Mouse (Mus musculus) liver (tissue): ENCODE data around the gene Chka.
A peak's percentile ranks its signal among the peaks of the same experiment; 100 is the strongest.

Experiments
- DNase-seq: peaks from one replicate; pipeline ENCODE4 v3.0.0-alpha.2; 2020; ENCODE audit warnings: mixed read lengths

Chka gene

DNA sequence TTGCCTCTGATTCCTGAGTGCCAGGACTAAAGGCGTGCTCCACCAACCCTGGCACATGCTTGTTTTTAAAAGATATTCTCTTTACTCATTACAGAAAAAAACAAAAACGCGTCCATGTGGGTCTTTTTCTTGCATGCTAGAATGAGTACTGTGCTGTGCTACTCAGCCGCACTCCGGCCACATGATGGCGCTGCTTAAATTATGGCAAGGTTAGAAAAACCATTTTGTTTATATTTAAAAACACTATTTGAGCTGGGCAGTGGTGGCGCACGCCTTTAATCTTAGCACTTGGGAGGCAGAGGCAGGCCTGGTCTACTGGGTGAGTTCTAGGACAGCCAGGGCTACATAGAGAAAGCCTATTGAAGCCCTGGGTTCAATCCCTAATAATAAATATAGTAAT is 38.6 kb downstream of the Chka start:
- DNase-seq: no peak

DNA sequence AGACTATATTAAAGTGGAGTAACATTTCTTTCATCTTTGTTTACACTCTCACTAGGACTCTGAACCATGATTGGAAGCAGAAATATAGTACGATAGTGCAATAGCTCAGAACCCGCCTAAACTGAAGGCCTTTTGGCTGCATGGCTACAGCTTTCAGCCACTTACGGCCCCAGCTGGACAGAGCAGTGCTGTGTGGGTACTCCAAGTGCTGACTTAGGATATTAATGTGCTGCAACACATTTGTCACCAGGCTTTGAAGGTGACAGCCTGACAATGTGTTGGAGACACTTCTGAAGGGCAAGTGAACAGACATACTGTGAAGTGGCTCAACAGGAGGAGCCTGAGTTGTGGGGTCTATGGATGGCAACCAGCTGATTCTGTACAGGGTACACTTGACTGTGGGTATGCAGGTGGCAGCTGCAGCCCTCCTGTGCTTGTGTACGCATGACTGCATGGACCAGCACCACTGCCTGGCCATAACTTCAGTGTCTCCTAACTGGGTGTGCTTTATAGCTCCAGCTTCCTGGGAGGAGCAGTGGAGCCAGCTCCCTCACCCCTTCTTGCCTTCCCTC is 42.1 kb downstream of the Chka start:
- no peak for DNase-seq

DNA sequence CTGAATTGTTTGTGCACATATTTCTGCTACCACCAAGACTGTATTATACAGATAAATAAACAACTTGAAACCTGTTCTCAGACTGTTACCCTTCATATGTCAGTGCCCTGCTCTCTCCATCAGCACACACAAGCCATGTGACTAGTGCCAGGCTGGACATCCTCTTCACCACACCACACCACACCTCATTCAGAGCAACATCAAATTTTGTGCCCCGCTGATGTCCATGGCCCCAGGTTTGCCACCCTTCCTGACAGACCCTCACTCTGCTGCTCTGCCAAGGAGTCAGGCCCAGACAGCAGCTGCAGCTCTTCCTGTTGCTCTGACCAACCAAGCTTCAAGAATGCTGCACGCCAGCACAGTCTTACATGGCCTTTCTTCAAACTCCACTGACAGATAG is 42.7 kb downstream of the Chka start:
- no peak for DNase-seq

DNA sequence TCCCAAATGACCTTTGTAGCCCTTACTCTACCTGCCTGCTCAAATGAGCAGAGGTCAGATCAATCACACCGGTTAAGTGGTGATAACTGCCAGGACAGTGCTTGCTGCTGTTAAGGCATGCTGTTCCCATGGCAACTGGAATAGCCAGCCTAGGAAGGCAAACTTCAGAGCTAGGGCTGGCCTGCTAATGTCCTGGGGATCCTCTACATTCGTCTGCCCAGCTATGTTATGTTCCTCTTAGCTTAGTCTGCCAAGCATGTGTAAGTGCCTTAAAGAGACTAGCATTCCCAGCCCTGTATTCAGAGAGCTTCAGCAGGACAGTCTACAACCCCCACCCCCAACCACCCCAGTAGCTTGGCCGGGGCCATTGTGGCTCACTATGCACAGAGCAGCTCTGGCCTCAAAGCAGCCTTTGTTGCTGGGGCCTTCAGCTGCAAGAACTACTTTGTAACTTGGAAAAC is 43.6 kb downstream of the Chka start:
- DNase-seq: no peak

DNA sequence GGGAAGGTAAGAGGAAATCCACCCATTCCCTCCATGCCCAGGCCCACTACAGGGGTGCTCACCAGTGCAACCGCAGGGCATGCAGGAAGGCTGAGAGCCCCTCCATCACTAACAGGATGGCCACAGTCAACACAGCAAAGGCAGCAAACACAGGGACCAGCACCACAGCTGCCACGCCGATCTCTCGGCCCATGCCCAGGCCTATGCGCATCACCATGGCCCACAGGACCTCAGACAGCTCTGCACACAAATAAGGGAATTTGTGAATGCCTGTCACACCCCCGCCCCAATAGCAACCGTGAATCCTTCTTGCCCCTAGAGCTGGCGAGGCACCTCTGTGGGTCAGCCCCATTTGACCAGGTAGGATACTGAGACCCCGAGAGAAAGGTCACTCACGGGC is 44.6 kb downstream of the Chka start:
- DNase-seq: no peak

DNA sequence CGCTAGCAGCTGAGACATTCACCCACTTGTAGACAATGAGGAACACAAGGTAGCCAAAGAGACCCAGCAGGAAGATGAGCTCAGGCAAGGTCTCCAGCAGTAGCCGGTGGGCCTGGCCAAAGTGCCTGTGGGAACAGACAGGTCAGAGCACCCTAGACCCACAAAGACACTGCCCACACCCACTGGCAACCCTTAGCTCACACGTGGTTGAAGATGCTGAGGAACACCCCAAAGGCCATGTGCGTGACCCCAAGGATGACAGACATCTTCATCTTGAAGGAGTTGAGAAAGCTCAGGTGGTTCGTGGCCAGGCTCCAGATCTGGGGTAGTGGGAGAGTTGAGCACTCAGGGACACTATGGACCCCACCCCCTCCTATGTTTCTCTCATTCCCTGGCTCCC is 46.0 kb downstream of the Chka start:
- no peak for DNase-seq

DNA sequence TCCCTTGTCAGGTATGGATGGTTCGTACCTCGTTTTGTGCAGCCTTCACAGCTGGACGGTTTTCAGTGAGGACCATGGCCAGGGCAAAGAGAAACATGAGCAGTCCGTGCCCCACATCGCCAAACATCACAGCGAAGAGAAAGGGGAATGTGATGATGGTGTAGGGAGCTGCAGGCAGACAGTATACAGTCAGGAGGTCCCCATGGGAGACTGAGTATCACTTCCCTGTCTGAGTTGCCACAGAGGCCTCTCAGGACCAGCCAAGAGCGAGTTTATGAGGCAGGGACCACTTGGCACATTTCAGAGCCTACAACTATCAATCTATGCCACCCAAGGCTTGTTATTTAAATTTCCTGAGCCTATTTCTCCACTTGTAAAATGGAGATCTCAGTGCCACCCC is 47.4 kb downstream of the Chka start:
- DNase-seq: no peak

DNA sequence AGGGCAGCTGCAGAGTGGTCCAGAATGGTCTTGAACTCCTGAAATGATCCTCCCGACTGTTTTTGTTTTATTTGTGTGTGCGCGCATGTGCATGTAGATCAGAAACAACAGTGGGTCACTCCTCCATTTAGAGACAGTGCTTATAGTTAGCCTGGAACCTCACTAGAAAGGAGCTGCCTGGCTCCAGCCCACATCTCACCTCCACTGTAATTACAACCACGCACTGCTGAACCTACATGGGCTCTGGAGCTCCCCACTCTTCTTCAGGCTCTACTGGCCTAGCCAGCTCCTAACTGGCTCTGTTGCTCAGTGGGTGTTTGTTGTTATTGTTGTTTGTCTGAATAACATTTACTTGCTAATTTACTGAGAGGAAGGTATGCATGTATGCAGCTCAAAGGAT is 48.0 kb downstream of the Chka start:
- no peak for DNase-seq

DNA sequence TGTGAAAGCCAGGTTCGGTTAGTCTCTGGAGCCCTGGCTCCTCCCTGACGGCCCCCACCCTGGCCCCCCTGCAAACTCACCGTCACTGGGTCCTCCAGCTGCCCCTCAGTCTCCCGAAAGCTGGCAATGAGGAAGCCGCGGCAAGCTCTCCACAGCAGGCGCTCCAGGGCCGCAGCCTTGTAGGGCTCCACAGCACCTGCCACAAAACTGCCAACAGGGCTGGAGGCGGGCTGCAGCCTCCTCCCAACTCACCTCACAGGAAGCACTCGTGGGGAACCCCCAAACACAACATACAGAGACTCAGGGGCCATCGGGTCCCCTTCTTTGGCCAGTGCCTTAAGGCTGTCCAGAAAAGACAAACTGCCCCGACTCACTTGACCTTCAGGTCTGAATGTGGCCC is 51.4 kb downstream of the Chka start:
- DNase-seq: no peak

DNA sequence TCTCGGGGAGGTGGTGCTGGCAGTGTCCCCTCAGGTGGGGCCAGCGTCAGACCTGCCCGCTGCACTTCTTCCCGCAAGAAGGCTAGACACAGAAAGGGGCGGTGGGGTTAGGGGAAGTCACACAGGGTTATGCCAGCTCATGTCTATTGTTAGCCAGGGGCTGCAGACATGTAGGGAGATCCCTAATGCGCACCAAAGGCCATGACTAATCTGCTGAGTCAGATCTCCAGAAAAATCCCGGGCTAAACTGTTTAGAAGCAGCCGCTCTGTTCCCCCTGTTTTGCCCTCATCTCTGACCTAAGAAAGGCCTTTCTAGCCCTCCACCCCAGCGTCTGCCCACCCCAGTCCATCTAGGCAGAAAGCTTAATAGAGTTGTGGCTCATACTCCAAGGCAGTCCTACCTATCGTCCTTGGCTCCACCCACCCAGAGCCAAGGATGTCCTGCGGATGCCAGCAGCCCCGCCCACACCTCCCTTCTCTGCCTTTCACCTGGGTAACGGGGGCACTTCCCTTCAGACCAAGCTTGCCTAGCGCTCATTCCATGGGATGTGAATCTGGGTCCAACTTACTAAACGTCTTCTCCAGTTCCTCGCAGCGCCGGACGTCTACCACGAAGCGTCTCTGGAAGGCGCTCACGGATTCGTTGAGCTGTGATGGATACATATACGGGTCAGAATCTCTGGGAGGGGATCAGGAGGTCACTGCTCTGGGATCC is 52.2 kb downstream of the Chka start:
- DNase-seq: no peak

DNA sequence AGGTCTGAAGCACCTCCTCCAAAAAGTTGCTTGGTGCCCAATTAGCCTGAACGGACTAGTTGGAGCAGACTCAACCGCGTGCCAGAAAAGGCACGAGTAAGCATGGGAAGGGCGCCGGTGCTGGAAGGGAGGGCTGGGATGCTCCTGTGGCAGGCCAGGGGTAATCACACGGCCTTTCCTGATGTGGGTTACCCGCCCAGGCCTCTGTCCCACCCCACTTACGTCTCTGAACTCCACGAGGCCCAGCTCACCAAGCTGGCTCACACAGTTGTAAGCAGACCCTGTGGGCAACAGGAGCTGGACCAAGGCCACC is 52.7 kb downstream of the Chka start:
- no peak for DNase-seq

DNA sequence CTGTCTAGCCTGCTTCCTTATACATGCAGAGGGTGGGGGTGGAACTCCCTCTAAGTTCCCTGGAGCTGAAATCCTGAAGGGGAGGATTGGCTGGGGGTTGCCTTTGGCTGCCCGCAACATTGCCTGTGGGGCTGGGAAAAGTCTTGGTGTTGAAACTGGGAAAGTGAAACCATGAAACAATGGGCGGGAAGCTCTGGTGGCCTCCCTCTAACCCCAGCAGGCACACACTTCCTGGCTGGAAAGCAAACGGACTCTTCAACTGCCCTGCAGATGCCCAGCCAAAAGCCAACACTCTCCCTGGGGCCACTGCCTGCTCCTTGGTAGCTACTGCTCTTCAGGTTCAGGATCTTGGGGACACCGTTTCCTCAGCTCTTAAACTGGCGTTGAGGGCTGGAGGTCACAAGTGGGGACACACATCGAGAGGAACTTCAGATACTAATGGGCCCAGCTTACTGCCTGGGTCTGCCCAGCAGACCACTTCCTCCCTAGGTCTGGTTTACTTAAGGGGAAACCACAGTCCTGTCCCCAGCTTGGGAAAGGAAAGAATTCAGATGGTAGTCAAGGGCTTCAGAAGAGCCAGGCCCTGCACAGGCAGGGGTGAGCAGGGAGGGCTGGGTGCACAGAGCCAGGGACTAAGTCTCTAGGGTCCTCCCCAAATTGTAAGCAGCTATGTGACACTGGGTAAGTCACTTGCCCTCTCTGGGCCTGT is 53.8 kb downstream of the Chka start:
- DNase-seq: peak; percentile 36

DNA sequence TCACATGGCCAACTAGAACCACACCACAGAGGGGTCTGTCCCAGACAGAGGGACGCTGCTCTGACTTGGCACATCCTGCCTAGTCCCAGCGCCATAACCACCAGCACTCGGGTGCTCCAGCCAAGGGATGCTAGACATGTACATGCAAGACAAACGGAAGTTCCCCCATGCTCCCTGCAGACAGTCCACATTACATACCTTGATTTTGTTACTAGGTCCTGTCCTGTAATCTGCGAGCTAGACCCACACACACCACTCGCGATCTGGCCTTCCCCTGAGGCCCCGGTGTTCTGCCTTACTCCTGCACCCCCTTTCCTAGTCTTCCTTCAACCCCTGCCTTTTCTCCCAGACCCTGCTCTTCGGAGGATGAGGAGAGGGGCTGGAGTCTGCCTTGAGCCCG is 54.8 kb downstream of the Chka start:
- DNase-seq: no peak

DNA sequence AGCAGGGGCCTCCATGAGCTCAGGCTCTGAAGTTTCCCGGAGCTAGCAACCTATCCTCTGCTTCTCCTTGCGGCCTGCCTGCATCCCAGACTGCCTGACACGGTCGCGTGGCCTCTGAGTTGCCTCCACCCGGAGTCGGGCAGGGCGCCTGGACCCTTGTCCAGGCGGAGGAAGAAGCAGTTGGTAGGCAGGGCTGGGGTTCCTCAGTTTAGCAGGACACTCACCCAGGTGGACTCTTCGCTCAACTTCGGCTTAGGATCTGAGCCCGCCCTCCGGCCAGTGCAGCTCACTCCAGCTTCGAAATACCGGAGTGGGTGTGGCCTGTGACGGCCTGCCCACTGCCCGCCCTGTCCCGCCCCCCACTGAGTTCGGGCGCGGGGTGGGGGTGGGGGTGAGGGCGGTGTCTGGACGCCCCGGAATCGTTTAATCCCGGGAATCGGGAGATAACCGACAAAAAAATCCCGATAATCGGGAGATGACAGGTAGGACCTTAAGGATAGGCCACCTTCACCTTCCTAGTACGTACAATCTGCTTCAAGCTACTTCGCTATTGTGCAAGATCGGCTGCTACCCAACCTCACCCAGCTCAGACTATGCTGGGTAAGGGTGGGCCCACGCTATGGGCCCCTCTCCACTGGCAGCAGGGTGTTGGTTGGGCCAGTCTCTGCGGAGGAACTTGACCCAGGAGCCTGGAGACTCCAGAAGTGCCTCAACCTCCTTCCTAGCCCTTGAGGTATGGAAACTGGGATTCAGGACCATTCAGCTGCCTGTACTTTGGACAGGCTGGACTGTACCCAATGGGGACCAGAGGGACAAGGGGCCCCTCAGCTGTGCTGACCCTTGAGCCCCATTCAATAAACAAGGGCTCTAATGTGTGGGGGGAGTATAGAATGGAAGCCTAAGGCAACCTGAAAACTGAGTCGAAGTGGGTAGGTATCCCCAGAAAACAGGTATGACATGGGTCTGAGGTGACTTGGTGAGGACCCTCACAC is 55.5 kb downstream of the Chka start, which contains the start of gene Tcirg1:
Tcirg1 (minus strand) TSS at position 339 of the 992 bp plus-strand sequence.
- peak; percentile 89 for DNase-seq

DNA sequence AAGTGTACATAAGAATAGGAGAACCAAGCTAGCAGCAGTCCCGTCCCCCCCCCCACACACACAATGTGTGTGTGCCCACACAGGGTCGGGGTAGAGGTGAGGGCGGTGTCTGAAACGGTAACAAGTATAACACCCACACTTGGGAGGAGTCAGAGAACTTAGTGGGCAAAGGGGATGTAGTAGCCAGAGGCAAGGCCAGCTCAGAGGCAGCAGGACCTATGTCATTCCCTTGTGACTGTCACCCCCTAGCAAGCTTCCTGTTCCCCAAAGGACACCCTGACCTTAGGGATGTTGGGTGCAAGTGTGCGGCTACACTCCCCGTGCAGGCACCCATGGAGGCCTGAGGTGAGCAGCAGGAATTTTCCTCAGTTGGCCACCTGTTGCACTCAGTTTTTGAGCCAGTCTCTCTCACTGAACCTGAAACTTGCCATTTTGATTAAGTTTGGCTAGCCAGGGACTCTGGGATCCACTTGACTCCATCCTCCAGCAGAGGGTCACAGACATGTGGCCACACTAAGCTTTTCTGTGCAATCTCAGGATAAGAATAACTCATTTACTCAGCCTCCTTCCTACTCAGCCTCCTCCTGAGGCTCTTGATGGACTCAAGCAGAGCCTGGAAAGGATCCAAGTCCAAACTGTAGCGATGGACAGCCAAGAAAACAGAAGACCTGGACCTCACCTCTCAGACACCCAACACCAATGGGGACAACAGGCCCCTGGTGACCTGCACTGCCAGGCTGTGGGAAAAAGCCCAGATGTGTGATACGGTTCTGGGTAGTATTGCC is 56.5 kb downstream of the Chka start:
- DNase-seq: no peak

DNA sequence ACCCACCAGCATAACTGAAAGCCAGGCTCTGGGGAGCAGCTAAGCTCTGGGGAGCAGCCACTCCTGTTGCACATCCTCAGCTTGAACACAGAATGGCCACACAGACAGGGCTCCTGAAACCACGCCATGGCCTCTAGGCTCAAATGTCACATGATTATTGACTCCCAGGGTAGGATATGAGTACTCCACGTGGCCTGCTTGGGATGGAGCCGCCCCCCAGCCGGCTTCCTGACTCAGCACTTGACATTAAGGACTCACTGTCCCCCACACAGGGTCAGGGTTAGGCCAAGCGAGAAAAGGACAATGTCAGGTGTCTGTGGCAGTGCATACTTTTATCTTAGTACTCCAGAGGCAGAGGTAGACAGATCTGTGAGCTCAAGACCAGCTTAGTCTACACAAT is 58.6 kb downstream of the Chka start:
- DNase-seq: no peak

DNA sequence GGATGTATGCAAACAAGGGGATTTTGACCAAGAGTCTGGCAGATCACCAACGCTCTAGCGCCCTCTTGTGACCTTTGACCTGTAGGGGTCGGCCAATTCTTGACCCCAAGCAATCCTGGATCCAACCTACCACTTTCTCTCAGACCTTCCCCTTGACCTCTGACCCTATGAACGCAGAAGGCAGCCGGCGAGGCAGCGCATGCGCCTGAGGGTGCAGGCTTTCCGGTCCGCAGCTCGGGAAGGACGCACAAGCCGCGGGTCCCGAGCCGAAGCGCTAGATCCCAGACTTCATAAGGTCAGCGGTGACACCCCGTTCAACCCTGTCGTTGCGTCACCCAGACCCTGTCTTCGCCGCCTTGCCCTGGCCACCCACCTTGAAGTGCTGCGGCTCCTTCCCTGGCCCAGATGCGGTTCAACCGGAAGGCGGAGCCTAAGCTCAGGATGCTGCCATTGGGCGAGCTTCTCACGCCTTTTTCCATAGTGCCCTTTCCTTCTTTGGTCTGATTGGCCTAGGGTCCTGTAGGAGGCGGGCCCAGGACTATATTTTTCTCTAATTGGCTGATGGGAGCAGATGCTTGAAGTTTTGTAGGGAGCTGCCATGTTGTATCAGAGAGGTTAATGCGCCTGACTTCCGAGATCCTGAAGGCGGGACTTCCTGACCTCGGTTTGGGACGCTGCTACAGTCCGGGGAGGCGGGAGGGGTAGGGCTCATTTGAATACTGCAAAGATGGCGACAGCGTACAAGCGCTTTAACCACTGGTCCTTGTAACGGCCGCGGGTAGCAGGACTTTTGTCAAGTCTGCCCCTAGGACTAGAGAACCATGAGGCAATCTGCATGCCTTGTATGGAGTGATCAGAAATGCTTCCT is 61.0 kb downstream of the Chka start, which contains the start of gene Ndufs8:
Ndufs8 (minus strand) TSS at position 438 of the 868 bp plus-strand sequence.
- peak; percentile 91 for DNase-seq

DNA sequence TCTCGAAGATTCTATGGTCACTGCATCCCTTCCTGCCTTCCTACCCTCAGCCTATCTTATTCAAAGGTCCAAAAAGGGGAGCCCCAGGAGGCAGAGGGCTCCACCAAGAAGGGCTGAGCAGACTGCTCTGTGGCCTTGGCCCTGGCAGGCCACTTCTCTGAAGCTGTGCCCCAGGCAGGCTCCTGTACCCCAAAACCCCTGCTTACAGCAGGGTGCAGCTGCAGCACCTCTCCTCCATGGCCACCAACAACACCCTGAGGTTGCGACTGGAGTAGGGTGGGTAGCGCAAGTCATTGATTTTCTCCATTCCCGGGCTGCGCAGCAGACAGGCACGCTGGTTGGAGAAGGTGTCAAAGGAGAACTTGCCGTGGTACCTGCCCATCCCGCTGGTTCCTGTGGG is 62.1 kb downstream of the Chka start:
- no peak for DNase-seq

DNA sequence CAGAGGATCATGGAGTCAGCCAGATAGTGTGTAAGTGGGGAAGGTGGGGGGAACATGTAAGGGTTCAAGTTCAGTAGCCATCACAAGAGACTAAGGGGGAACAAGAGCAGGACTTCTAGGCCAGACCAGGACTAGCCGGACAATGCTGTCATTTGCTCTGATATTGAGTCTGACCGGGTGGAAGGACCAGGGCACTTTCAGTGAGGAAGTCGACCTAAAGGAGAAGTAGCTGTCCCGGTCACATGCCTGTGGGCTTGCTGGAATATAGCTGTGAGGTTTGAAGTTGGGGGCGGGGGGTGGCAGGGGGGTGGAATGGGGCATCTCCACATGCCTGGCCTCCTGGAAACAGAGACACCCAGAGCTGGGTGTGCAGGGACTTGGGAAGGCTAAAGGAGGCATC is 63.0 kb downstream of the Chka start:
- no peak for DNase-seq

DNA sequence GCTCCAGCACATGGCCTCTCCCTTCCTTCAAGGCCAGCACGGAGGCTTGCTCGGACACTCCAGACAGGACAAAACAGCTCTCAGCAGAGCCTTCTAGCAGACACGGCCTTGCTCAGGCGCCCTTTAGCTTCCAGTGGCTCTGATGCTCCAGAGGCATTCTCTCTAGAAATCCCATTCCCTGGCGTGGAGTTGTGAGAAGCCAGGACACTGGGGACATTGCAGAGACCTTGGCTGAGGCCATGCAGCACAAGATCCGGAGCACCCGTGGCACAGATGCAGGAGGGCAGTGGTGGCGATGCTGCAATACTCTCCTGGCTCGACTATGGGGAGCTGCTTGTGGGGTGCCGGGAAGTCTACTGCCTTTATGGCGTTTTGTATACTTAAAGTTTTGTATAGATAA is 65.2 kb downstream of the Chka start:
- DNase-seq: no peak

DNA sequence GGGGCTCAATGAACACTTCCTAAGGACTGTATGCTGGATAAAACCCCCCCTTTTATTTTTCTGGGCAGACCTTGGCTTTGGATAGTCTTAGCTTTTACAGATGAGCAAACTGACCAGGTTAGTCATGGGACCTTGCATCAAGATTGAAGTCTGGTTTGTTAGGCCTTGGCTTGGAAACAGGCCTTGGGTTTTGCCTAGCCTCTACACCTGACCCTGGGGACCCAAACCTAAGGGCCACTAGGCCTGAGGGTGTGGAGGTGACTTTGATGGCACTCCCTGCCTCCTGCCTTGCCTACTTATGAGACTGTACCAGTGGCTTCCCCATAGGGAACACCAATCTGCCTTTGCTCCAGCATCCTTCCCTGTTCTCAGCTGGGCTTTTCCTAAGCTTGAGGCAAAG is 68.4 kb downstream of the Chka start:
- no peak for DNase-seq
